Mouse (Mus musculus): ENCODE measurements around the gene Ppard.

The Ppard gene

DNA sequence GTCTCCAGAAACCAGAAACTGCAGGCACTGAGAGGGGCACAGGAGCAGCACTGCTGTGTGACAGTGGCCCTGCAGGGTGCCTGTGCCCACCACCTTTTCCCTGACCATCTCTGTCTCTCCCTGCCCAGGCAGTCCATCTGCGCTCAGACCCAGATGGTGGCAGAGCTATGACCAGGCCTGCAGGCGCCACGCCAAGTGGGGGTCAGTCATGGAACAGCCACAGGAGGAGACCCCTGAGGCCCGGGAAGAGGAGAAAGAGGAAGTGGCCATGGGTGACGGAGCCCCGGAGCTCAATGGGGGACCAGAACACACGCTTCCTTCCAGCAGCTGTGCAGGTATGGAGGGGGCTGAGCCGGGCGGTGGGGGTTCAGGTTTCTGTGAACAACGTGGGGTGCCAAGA, 53.6 kb downstream of the Ppard start:
- DNase-seq (ENCODE audit: low spot score), result no peak

DNA sequence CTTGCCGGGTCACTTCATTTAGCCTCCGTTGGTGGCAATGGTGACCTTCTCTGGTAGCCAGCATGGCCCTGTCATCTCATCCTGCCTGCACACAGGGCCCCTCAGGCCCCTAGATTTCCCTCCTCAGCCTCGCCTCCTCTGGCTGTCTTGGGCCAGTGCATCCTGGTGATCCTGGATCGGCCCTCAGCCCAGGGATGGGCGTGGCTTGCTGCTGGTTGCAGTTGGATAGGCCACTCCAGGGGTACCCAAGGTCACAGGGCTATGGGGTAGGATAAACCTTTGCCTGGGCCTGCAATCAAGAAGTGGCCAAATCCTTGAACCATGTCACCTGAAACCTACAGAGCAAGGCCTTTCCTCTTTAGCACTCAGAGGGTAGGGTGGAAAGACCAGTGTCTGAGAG, 54.5 kb downstream of the Ppard start:
- no peak for DNase-seq (ENCODE audit: low spot score)

GRCm38 (mm10) chr17:28287578-28287977, 55.1 kb downstream of the Ppard start:
- DNase-seq (ENCODE audit: low spot score), result no peak

DNA sequence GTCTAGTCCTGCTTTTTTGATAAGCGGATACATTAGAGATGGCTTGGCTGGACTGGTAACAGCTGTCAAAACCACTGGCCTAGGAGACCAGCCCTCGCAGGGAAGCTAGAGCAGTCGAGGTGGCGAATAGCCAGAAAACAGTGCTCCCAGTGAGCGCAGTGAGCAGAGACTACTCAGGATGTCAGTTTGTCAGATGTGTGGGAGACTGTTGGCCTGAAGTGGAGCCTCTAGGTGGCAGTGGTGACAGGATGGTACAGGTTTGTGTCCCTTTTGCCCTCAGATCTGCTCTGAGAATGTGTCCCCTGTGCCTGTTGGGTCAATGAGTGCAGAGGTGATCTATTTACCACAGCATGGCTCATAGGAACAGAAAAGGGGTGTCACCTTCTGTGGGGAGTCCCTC, 55.5 kb downstream of the Ppard start:
- DNase-seq (ENCODE audit: low spot score), result peak; percentile 33

GRCm38 (mm10) chr17:28290262-28290661, 57.8 kb downstream of the Ppard start:
- DNase-seq (ENCODE audit: low spot score), result no peak

DNA sequence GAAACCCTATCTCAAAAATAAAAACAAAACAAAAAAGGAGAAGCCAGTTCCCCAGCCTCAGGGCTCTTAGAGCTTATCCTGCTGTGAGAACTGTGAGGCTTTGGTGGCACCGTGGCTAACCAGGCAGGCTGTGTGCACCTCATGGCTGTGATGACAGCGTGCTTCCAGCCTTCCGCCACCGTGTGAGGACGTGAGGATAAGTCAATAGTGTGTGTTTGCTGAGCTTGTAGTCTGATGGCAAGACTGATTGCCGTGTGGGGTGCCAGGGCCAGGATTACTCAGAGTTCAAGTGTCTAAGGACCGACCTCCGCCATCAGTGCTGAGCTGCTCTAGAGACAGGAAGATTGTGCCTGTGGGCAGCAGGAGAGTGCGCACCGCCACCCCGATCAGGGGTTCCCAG, 58.2 kb downstream of the Ppard start:
- no peak for DNase-seq (ENCODE audit: low spot score)

DNA sequence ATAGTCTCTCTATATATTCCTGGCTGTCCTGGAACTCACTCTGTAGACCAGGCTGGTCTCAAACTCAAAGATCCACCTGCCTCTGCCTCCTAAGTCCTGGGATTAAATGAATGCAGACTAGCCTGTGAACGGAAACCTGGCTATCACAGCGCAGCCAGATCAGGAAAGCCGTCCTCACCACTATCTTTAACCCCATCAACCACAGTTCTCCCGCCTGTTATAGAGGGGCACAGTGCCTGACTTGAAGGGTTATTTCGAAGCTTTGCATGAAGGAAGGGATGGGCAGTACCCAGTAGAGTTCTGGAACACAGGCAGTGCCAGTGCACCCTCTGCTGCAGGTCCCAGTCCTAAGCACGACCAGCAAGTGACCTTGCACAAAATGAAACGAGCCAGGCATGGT, 58.8 kb downstream of the Ppard start:
- DNase-seq (ENCODE audit: low spot score), result no peak

GRCm38 (mm10) chr17:28293716-28294115, 61.2 kb downstream of the Ppard start:
- DNase-seq (ENCODE audit: low spot score), result no peak

DNA sequence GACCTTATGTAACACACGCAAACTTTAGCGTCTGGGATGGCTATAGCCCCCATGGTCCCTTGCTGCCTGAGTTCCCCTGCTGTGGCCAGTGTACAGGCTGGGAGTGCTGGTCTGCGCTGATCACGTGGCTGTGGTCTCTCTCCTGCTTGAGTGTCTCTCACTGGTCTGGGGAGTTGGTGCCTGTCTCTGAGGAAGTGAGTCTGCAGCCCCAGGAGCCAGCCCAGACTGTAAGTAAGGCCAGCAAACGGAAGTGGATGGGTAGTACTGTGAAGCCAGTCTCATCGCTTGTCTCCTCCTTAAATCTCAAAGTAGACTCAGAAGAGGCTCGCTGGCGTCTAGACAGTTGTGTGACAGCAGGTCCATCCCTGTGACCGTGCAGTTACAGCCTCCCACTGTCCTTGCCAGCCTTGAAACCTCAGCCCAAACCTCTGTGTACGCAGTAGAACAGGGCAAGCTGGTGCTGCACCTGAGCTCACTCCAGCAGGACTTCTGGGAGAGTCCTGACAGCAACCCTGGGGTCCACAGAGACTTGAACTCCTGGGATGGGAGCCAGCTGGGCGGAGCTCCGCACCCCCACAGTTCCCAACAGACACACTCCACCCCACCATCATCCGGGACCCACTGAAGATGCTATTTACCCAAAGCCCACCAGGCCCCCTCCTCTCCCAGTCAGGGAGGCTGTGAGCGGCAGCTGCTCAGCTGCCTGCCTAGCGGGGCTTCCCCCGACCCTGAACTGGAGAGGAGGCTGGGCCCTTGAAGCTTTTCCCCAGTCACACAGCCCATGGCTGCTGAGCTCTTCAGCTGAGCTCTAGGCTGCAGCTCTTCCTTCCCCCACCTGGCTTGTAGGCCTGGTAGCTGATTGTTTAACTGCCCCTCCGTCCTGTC, 62.2 kb downstream of the Ppard start:
- no peak for DNase-seq (ENCODE audit: low spot score)

GRCm38 (mm10) chr17:28298888-28299287, 66.4 kb downstream of the Ppard start:
- DNase-seq (ENCODE audit: low spot score), result no peak

DNA sequence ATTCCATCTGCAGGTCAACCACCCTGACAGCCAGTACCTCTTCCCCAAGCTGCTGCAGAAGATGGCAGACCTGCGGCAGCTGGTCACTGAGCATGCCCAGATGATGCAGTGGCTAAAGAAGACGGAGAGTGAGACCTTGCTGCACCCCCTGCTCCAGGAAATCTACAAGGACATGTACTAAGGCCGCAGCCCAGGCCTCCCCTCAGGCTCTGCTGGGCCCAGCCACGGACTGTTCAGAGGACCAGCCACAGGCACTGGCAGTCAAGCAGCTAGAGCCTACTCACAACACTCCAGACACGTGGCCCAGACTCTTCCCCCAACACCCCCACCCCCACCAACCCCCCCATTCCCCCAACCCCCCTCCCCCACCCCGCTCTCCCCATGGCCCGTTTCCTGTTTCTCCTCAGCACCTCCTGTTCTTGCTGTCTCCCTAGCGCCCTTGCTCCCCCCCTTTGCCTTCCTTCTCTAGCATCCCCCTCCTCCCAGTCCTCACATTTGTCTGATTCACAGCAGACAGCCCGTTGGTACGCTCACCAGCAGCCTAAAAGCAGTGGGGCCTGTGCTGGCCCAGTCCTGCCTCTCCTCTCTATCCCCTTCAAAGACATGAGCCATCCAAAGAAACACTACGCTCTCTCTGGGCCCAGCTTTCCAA, 67.3 kb downstream of the Ppard start:
- no peak for DNase-seq (ENCODE audit: low spot score)

GRCm38 (mm10) chr17:28300323-28300722, 67.8 kb downstream of the Ppard start:
- DNase-seq (ENCODE audit: low spot score), result no peak

DNA sequence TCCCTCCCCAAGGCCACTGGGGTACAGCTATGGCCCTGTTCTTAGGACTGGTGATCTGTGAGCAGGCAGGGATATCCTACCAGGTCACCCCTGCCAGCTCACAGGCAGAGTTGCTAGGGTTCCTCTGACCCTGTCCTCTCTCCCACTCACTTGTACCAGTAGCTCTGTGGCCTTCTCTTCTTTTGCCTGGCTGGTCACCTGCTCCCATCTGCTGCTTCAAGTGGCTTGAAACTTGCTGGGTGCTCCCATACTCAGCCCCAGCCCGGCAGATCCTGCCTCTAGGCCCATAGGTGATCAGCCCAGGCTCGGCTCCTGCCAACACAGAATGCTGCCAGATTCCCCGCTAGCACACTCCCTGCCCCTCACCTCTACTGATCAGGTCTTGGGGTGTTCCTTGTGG, 68.3 kb downstream of the Ppard start:
- DNase-seq (ENCODE audit: low spot score), result no peak

DNA sequence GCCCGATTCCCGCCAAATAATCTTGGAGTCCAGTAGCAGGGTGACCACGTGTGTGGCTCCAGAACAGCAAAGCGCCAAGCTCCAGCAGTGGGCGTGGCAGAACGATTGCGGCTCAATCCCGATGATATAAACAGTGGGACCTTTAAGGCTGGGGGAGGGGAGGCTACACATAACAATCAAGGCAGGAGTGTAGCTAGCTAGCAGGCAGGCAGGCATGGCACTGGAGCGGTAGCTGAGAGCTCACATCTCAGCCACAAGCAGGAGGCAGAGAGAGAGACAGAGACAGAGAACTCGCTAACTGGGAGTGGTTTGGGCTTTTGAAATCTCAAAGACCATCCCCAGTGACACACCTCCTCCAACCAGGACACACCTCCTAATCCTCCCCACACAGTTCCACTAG, 72.7 kb downstream of the Ppard start:
- no peak for DNase-seq (ENCODE audit: low spot score)

GRCm38 (mm10) chr17:28308297-28309195, 76.0 kb downstream of the Ppard start:
- DNase-seq (ENCODE audit: low spot score), result peak; percentile 77

- no peak for DNase-seq (ENCODE audit: low spot score)
These were observed 78.3 kb downstream of the Ppard start for GRCm38 (mm10) chr17:28310831-28311230.

GRCm38 (mm10) chr17:28311366-28312132, 79.0 kb downstream of the Ppard start:
- no peak for DNase-seq (ENCODE audit: low spot score)

- DNase-seq (ENCODE audit: low spot score), result peak; percentile 28
These were observed 80.0 kb downstream of the Ppard start for GRCm38 (mm10) chr17:28312232-28313211.

GRCm38 (mm10) chr17:28313212-28313879, 80.8 kb downstream of the Ppard start, which contains the start of gene Fance:
Gene Fance (plus strand): TSS chr17:28313519.
- DNase-seq (ENCODE audit: low spot score), result peak; percentile 95

- DNase-seq (ENCODE audit: low spot score), result no peak
These were observed 81.4 kb downstream of the Ppard start for GRCm38 (mm10) chr17:28313880-28314225.
